In genomic region chr3:21840751-21841488, GRCm38 (mm10) we compare ENCODE assay signal across 14 mouse cellular contexts.
DNase-seq lines count a peak whose midpoint lies in the region; ATAC-seq lines count a peak whose summit lies in the region.
"Had no signal": no experiment of that assay in that cellular context is flagged by ENCODE, and none has a peak within 500 bp of the region (broad histone marks: within the 10 kb centered on the region; RNA-seq: fewer than 3 reads in every experiment).

No protein-coding gene starts in this region.

- H3K27ac ChIP-seq in heart, embryonic 11.5 days (ENCODE audit: low read depth, low read length): no peak overlapping the region
- H3K27ac ChIP-seq: liver, embryonic 14.5 days had no signal

- no peak overlapping the region for H3K4me2 ChIP-seq in heart, embryonic 11.5 days
- H3K4me2 ChIP-seq: heart, embryonic 12.5 days had no signal

- H3K4me1 ChIP-seq in heart, embryonic 11.5 days (ENCODE audit: control insufficient read depth, insufficient read depth, low read length): peaks cover 9% of the 10 kb centered on the region; the same call in 1 of the 2 replicates

- no peaks in the 10 kb centered on the region for H3K9me3 ChIP-seq in heart, embryonic 11.5 days (replicated peaks; ENCODE audit: control insufficient read depth, low read length)

- ATAC-seq in granulocyte monocyte progenitor cell, adult 5-6 weeks (replicated peaks; ENCODE audit: poor library complexity, severe bottlenecking): peak; percentile 86
- ATAC-seq in heart, embryonic 11.5 days (replicated peaks; ENCODE audit: insufficient number of reproducible peaks, low FRiP score, low TSS enrichment): no peak
- ATAC-seq: activated CD4-positive, CD25-positive, alpha-beta regulatory T cell, adult 4 months; inflammation-experienced regulatory T-cells, adult 6 months had no signal

- no peaks in the 10 kb centered on the region for H3K36me3 ChIP-seq in heart, embryonic 11.5 days (ENCODE audit: control insufficient read depth, insufficient read depth, low read length)
- H3K36me3 ChIP-seq: heart, embryonic 12.5 days had no signal

- no peaks in the 10 kb centered on the region for H3K27me3 ChIP-seq in heart, embryonic 11.5 days (ENCODE audit: control insufficient read depth, insufficient read depth, low read length)
- H3K27me3 ChIP-seq: heart, embryonic 12.5 days had no signal

- H3K9ac ChIP-seq in heart, embryonic 11.5 days (ENCODE audit: low read depth, low read length): no peak overlapping the region
- H3K9ac ChIP-seq: heart, embryonic 12.5 days; liver, embryonic 14.5 days had no signal

- WGBS in heart, embryonic 11.5 days (ENCODE audit: insufficient replicate concordance): 40% methylated on average over 5 of the region's 5 CpGs

- H3K4me3 ChIP-seq in heart, embryonic 11.5 days (ENCODE audit: low read depth, low read length): no peak overlapping the region
- H3K4me3 ChIP-seq: heart, embryonic 12.5 days had no signal

- DNase-seq in layer of hippocampus, adult 11-12 months (ENCODE audit: low spot score): peak; percentile 9
- no peak for DNase-seq in layer of hippocampus, postnatal 36 days
- peak; percentile 14 for DNase-seq in CD4-positive, CD25-positive, alpha-beta regulatory T cell, adult 2 months (ENCODE audit: low read depth, low spot score)
- peak; percentile 63 for DNase-seq in MEL-GATA-1-ER (ENCODE audit: extremely low read depth, low read depth)
- no peak for DNase-seq in gastrocnemius, postnatal 4 days (ENCODE audit: low spot score in 2 of 2)
- no peak for DNase-seq in ovary, adult 18-20 months (ENCODE audit: low spot score)
- DNase-seq: kidney, postnatal 14 days; thymus, postnatal 36 days had no signal

Comparison
In these comparisons a context has a peak if more than half of its experiments do, and no peak if none do; other contexts are left out.
1. DNase-seq: peak in layer of hippocampus, adult 11-12 months (single experiment), CD4-positive, CD25-positive, alpha-beta regulatory T cell, adult 2 months (single experiment) and MEL-GATA-1-ER (single experiment); none in layer of hippocampus, postnatal 36 days (0 of 2), gastrocnemius, postnatal 4 days (0 of 2) and ovary, adult 18-20 months (single experiment).